Mouse (Mus musculus): ENCODE data around the gene Tob2.

Gene Tob2

GRCm38 (mm10) chr15:81838554-81839235, 19.9 kb downstream of the Tob2 start:
- DNase-seq (ENCODE audit: low read depth, low spot score), result no peak

DNA sequence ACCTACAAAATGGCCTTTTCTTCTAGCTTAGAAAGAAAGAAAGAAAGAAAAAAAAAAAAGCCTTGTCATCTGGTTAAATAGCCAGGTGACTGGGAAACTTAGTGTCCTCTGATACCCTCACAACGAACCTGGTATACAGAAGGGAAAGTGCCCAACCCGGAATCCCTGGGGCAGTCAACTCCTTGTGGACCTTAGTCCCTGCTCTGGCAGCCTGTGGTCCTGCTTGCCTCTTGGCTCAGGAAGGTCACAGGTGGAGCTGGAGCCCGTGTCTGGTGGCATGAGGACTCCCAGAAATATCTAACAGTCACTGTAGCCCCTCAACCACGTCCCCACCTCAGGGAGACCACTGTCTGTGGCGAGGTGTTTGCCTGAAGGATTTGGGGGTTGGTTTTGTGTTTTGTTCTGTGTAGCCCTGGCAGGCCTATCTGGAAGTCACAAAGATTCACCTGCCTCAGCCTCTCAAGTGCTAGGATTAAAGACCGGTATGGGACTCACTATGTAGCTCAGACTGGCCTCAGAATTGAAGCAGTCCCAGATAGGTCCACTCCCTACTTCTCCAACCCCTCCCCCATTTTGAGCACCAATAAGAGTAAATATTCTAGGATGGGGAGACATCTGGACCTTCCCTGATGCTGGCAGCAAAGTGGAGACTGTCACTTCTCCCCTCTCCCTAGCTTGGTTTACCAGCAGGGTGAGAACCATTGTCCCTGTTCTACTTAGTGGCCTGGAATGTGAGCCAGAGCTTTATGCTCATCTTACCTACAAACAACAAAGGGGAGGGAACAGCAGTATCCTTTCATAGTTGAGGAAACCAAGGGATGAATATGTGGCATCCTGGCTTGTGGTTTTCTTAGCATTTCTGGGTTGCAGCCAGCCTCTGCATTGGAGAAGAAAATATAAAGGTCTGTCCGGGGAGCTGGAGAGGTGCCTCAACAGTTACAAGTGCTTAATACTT, 21.4 kb downstream of the Tob2 start:
- DNase-seq (ENCODE audit: low read depth, low spot score), result no peak

DNA sequence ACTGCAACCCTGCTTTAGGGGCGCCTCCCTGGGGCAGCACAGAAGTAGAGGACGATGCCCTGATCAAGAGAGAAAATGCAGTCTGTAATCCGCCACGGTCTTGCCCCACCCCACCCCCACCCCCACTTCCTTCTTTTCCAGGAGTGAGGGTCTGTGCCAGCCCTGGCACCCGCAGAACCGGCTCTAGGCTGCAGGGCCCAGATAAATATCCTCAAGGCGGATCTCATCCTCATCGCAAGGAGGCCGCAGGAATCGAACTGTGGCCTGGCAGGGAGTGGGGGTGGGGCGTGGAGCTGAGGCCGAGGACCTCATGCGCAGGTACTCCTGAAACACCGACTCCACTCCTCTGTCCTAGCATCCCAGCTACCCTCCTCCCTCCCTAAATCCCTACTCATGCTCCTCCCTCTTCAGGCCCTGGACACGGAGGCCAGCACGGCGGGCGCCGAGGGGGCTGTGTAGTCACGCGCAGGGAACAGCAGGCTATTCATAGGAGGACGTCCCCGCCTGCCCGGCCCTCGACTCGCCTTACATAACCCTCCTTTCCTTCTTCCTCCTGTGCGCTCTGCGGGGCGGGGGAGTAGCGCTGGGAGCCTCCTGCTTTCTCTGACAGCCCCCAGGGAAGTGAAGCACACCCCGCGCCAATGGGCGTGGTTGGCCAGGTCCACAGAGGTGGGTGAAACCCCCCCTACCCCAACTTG, 22.3 kb downstream of the Tob2 start:
- DNase-seq (ENCODE audit: low read depth, low spot score), result peak; percentile 48

- DNase-seq (ENCODE audit: low read depth, low spot score), result no peak
Measured at GRCm38 (mm10) chr15:81835007-81835880, 23.4 kb downstream of the Tob2 start.

DNA sequence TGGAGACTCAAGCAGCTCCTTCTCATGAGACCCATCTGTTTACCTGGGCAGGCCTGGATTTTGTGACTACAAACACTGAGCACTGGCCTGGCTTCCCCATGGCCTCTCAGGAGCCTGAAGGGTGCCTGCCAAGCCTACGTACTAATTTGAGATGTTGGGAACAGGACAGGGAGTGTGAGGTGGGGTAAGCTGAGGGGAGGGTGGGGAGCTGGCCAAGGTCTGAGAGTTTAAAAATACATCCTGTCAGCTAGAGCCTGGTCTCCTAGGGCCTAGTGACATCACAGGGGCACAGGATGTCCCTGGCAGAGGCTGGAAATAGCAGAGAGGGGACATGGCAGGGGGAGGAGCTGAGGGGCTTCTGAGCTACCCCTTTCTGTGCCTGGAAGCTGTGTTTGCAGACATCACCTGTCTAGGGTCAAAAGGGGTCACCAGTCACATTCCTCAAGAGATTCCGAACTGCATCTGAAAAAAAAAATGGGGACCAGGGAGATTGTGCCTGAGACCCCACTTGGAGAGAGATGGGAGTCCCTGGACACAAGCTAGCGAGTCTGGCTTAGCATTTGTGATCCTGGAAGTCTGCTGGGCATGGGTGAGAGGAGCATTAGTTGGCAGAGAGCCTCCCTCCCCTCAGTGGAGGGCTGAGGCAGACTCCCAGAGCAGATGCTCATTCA, 24.3 kb downstream of the Tob2 start:
- no peak for DNase-seq (ENCODE audit: low read depth, low spot score)

GRCm38 (mm10) chr15:81833481-81833880, 25.1 kb downstream of the Tob2 start:
- DNase-seq (ENCODE audit: low read depth, low spot score), result no peak

DNA sequence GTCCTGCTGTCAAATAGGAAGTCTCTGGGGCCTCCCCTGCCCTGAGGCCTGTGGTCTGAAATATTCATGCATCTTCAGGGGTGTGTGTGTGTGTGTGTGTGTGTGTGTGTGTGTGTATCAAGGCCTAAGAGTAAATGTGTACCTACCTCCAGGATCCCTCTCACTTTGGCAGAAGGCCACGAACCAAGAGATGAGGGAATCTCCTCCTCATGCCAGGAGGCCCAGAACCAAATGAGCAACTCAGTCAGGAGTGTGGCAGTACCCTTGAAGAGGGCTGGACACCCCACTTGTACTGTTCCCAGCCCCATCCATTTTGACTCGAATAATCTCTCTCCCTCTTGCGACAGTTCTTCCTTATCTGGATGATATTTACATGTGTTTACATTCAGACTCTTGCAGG, 26.4 kb downstream of the Tob2 start:
- no peak for DNase-seq (ENCODE audit: low read depth, low spot score)

DNA sequence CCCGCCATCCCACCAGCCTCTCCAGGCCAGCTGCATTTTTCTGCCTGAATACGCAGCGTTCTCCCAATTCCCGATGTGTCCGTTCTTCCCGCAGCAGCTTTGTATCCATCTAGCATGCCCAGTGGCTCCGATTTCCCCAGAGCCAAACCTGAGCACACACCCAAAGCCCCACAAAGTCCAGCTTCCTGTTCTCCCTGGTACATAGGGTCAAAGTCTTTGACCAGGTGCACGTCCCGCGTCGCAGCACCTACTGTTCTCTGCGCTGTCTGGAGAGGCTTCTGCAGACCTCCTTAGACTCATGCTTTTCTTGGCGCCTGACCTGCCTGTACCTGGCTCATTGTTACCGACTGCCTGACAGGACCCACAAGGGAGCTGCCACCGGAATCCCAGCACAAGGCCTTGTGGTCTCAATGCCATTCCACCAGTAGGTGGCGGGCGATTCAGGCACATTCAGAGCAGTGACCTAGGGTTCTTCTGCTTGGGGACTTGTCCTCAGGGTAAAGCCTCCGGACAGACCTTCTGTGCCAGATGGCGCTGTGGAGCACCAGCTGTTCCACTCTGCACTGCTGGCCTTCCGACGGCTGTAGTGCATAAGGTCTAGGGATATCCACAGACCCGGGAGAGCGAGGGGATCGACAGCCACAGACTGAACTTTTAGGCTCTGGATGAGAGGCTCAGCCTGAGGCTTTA, 27.3 kb downstream of the Tob2 start:
- peak; percentile 99 for DNase-seq (ENCODE audit: low read depth, low spot score)

GRCm38 (mm10) chr15:81830530-81830929, 28.1 kb downstream of the Tob2 start:
- DNase-seq (ENCODE audit: low read depth, low spot score), result no peak

DNA sequence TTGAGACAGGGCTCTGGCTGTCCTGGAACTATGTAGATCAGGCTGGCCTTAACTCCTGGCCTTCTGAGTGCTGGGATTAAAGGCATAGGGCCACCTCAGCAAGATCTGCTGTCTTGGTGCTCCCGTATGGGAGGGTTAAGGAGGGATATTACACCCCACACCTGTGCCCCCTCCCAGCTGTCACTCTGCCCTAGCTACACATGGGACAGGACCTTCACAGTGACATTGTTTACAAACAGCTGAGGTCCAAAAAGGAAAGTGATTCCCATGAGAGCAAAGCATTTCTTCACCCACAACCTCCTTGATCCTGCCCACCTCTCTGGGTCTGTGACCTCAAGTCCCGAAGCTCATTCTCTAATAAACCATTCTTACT, 29.4 kb downstream of the Tob2 start:
- no peak for DNase-seq (ENCODE audit: low read depth, low spot score)

DNA sequence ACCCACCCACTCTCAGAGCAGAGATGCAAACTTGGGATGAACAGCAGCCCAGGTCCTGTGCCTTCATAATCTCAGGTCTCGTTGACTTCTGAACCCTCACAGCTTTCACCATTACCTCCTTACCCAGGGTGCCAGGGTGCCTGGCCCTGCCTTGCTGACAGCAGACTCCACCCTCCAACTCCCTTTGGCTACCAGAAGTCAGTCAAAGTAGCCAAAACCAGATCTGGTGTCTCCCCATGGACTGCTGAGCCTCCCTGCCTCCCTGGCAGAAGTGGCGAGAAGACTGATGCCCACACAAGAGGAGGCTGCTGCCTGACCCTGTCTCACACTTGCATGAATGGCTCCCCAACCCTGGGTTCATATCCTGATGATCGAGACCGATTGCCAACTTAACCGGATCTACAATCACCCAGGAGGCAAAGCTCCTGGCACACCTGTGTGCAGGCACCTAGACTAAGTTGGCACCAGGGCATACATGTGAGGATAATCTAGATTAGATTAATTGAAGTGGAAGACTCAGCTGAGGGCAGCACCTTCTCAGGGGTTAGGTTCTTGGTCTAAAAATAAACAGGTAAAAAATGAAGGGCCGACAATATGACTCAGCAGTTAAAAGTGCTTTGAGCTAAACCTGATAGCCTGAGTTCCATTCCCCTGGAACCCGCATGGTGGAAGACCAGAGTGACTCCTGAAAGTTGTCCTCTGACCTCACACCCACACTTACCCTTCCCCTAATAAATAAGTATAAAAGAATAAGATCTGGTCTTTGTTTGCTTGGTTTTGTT, 30.0 kb downstream of the Tob2 start:
- no peak for DNase-seq (ENCODE audit: low read depth, low spot score)

- DNase-seq (ENCODE audit: low read depth, low spot score), result no peak
Measured at GRCm38 (mm10) chr15:81824832-81825231, 33.8 kb downstream of the Tob2 start.

DNA sequence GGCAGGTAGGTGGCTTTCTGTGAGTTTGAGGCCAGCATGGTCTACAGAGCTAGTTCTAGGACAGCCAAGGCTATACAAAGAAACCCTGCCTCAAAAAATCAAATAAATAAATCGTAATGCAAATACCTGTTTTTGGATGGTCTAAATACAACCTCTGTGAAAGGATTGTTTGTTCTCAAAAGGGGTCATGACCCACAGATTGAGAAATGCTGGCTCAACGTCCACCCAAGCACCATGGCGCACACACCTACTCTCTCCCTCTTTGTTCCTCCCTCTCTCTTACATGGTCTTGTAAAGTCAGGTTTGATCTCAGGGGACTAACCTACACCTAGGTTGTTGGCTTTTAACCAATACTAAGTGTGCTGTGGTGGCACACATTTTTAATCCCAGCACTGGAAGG, 36.0 kb downstream of the Tob2 start:
- no peak for DNase-seq (ENCODE audit: low read depth, low spot score)

GRCm38 (mm10) chr15:81818404-81818803, 40.2 kb downstream of the Tob2 start:
- no peak for DNase-seq (ENCODE audit: low read depth, low spot score)

DNA sequence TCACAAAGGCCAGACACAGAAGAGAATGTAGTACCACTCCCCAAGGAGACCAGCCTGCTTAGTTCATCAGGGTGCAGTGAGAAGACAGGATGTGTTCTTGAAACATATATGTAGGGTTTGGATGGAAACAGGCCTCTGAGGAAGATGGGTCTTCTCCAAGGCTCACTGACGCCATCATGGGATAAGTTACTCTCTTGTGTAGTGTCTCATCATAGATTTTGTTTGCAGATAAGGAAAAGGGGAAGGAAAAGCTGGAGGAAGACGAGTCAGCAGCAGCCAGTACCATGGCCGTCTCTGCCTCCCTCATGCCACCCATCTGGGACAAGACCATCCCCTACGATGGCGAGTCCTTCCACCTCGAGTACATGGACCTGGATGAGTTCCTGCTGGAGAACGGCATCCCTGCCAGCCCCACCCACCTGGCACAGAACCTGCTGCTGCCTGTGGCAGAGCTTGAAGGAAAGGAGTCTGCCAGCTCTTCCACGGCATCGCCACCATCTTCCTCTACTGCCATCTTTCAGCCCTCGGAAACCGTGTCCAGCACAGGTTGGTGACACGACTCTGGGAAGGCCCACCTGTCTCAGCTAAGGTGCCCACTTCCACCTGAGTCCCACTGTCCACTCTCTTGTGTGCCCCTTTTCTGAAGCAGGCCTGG, 43.8 kb downstream of the Tob2 start:
- no peak for DNase-seq (ENCODE audit: low read depth, low spot score)

DNA sequence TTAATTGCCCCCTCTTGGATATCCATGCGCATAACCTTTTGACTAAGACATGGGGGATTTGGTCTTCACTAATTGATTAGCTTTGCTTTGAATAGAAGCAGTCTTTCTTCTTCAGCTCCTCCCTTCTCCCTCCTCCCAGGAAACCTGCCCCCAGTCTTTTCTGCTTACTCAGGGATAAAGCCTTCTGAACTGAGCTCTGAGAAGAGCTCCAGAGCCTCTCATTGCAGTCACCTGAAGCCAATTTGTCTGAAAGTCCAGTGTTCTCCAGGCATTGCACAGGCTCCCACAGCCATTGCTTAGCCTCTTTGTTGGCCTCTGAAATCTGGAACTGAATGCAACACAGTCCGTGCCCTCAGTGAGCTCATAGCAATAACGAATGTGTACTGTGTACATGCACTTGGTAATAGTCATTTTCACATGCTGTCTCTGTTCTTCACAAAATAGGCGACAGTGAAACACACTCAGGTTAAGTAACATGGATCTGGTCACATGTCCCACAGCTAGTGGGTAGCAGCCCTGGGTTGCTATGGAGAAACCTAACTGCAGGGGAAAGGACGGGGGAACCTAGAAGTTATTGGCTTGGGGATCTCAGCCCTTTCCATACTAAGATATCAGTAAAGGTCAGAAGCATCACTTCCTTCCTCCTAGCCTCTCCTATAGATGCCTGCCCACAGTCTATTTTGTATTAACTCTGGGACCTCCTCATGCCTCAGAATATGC, 44.5 kb downstream of the Tob2 start:
- DNase-seq (ENCODE audit: low read depth, low spot score), result no peak

GRCm38 (mm10) chr15:81812696-81813631, 45.6 kb downstream of the Tob2 start:
- DNase-seq (ENCODE audit: low read depth, low spot score), result no peak

All from ZHBTc4 (cell line).